Mouse (Mus musculus): ENCODE data around the gene Tmem53. TPM values are rescaled to one million over a fixed set of nuclear protein-coding genes. Genes with fewer than 3 reads are reported as not detected.

Gene Tmem53
- total RNA-seq, 2 experiments from 2014 or later = 4.5 to 6.9 TPM

GRCm38 (mm10) chr4:117281090-117281845 is 29.5 kb downstream of the Tmem53 start:
- DNase-seq (ENCODE audit: low spot score) = no peak

DNA sequence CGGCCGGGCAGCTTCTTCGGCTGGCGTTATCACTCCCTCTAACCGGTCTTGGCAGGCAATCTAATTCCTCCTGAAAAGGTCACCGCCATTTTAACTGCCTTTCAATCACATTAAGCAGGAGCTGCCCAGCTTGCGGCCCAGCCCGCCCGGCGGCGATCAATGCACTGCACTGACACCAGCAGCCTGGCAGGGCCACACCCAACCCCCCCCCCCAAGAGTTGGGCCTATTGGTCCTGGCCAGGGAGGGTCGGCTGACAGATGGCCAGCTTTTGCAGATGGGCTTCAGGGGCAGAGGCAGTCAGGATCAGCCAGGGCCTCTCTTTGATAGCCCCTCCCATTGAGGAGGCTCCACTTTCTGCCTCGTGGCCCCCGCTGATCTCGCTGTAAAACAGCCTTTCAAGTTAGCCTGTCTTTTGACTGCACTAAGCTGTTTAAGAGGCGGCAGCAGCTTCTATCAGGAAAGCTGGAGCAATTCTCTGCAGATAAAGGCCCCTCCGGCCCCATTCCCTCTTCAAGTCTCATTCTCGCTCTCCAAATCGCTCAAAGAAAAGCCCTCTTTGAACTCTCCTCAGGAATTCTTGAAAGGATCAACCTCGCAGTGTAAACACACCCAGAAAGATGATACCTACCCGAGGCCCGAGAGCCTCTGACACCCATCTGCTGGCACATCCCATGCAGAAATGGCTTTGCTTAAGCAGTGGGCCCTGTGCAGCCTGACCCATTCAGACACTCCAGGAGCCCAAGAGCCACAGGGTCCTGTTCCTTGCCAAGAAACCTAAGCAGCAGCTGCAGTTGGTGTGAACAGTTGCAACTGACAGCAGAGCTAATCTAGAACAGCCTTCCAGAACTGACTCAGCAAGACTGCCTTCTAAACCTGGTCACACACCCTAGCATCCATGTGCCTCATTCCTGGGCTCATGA is 31.8 kb downstream of the Tmem53 start:
- peak; percentile 64 for DNase-seq (ENCODE audit: low spot score)

DNA sequence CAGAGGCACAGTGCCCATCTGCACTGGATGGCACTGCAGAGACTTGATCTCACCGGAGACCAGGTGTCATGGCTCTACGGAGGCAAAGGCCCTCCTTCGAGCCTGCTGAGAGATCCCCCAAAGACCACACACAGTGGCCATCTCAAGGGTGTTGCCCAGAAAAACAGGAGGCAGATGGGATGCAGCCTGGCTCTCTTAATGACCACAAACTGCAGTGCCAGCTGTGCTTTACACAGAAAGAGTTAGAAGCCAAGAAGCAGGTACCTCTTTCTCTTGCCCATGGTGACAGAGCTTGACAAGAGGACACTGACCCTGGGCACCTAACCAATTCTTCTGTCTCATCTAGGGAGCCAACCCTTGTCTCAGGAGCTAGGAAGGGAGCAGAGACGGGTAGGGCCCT is 32.6 kb downstream of the Tmem53 start:
- no peak for DNase-seq (ENCODE audit: low spot score)

DNA sequence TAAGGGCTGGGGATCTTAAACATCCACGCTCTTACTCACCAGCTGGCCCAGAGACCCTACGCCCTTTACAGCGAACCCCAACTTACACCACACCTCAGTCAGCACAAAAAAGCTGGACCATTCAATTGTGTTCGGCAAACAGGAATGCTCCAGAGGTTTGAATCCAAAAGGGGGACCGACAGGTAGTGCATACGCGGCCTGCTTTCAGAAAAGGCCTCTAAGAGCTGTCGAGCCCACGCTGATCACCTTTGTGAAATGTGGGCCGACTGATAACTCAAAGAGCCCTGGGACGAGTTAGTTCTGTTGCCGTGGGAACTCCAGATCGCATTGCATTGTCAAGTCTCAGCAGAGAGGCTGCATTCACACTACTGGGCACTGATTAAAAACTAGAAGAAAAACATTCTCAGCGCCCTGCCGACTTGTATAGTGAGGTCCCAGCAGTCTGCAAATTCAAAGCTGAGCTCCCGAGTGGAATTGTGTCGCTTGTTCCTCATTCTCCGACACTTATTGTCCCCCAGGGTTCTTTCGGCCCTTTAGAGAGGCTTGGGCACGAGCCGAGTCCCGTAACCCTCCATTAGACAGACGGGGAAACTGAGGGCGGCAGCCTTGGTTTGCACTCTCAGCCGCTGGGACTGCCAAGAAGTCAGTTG is 36.7 kb downstream of the Tmem53 start:
- DNase-seq (ENCODE audit: low spot score) = no peak

- peak; percentile 68 for DNase-seq (ENCODE audit: low spot score)
Observed at GRCm38 (mm10) chr4:117288927-117289801, 37.4 kb downstream of the Tmem53 start.

GRCm38 (mm10) chr4:117291696-117292095 is 39.9 kb downstream of the Tmem53 start:
- DNase-seq (ENCODE audit: low spot score) = no peak

GRCm38 (mm10) chr4:117296849-117297593 is 45.3 kb downstream of the Tmem53 start:
- no peak for DNase-seq (ENCODE audit: low spot score)

GRCm38 (mm10) chr4:117297819-117298218 is 46.1 kb downstream of the Tmem53 start:
- no peak for DNase-seq (ENCODE audit: low spot score)

DNA sequence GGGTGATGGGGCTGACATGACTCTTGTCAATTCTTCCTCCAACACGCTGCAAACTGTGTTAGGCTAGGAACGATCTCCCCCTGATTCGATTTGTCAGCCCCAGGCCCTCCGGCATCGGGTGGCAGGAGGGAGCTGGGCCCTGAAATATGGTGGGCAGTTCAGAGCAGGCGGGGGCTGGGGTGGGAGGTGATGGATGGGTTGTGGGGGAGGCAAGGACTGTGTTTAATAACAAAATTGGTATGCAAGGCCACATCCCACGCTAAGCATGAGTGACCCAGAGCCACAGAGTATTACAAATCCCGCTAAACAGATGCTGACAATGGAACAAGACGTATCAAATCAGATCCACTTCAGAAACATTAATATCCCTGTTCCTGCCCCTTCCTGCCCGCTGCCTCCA is 48.2 kb downstream of the Tmem53 start:
- no peak for DNase-seq (ENCODE audit: low spot score)

GRCm38 (mm10) chr4:117302027-117302806 is 50.5 kb downstream of the Tmem53 start:
- DNase-seq (ENCODE audit: low spot score) = no peak

DNA sequence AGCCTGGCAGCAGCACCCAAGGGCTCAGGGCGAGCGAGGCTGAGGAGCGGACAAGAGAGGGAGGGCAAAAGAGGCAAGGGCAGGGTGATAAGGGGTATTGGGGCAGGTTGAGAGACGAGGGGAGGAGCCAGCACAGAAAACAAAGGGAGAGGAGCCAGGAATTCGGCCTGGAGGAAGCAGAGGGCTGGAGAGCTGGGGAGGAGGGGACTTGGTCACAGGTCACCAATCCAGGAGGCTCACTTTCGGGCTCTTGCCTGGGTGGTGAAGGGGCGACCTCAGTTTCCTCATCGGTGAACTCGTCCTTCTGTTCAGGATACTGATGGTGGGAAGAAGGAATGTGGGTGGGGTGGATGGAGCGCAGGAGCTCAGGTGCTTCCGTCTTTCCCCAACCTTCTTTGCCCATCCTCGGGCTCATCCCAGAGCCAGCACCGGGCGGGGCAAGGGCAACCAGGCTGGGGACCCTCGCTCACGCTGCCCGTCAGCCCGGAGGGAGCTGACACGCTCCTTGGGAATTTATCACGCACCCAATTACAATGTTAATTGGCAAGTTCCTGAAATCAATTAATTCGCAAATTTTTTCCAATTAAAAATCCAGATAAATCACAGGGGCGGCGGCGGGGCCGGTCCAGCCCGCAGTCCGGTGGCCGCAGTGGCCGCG is 52.0 kb downstream of the Tmem53 start:
- no peak for DNase-seq (ENCODE audit: low spot score)

- no peak for DNase-seq (ENCODE audit: low spot score)
Observed at GRCm38 (mm10) chr4:117304239-117305025, 52.7 kb downstream of the Tmem53 start.

- DNase-seq (ENCODE audit: low spot score) = no peak
Observed at GRCm38 (mm10) chr4:117305461-117305860, 53.7 kb downstream of the Tmem53 start.

DNA sequence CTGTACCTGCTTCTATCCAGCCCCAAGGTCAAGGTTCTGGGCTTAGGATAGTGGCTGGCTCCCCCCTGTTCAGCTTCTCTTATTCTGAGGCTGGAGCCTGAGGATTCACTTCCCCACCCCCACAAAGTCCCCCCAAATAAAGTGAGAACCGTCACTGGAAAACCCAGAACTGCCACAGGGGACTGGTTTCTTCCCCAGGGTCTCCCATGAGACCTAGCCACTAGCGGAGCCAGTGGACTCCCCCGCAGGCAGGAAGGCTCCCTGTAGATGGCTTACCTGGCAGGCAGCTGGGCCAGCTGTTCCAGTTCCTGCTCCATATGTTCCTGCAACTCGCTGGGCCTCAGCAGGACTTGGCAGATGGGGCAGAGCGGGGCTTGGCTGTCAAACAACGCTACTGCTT is 55.5 kb downstream of the Tmem53 start:
- DNase-seq (ENCODE audit: low spot score) = no peak

DNA sequence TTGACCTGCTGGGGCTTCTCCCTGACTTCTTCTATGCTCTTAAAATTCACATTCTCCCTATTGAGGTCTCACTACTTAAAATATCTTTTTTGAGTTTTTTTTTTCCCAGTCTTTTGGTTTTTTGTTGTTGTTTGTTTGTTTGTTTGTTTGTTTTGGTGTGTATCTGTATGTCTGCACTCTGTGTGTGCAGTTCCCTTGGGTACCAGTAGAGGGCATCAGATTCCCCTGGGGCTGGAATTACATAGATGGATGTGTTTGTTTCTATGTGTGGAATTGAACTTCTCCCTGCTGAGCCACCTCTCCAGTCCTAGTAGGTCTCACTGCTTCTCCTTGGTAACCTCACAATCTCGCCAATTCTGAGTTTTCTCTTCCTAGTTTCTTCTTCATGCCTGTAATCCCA is 57.7 kb downstream of the Tmem53 start:
- no peak for DNase-seq (ENCODE audit: low spot score)

- DNase-seq (ENCODE audit: low spot score) = no peak
Observed at GRCm38 (mm10) chr4:117311891-117312290, 60.1 kb downstream of the Tmem53 start.

GRCm38 (mm10) chr4:117312416-117313084 is 60.8 kb downstream of the Tmem53 start:
- DNase-seq (ENCODE audit: low spot score) = no peak

DNA sequence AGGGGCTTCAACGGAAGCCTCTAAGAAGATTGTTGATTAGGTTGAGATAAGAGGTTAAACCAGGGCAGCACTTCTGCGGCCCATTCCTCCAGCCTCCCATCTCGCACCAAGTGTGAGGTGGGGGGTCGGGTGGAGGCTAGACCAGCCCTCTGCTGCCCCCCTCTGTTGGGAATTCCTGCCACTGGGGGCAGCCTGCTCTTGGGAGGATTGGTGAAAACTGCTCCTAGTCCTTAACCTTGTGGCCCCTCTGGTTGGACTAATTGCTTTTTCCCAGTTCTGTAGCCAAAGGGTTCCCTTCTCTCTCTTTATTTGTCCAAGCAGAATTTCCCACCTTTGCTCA is 61.3 kb downstream of the Tmem53 start:
- DNase-seq (ENCODE audit: low spot score) = no peak

Data from gastrocnemius, adult 18-20 months (tissue).